Mouse (Mus musculus): ENCODE measurements at regions not wholly inside any gene's neighbourhood (a gene's known extent, or its start where the extent isn't known, plus 50 kb on each side); places are given as distances from the start of the nearest gene placed in this dataset.

GRCm38 (mm10) chr10:17074013-17074401, 649.0 kb upstream of the Cited2 start:
- no peak for DNase-seq
- 0 out of 2 replicates have a peak, but pooled peaks have one; percentile 14 for ATAC-seq

GRCm38 (mm10) chr10:17074402-17075027, 648.5 kb upstream of the Cited2 start:
- no peak overlapping the region for H3K4me2 ChIP-seq (ENCODE audit: low read depth)
- H3K4me1 ChIP-seq (ENCODE audit: insufficient read depth), result no peaks in the 10 kb centered on the region; the same call in 1 of the 2 replicates
- 7% methylated on average over 6 of the region's 6 CpGs for WGBS
- H3K27me3 ChIP-seq (ENCODE audit: insufficient read depth, low read length), result no peaks in the 10 kb centered on the region
- ATAC-seq (no peak), DNase-seq (peak; percentile 26)
- H3K27ac ChIP-seq (ENCODE audit: low read depth, low read length), result no peak overlapping the region
- no peak for TF ChIP-seq CTCF (IDR thresholded peaks at IDR 0.05; ENCODE audit: low read depth)
- no peaks in the 10 kb centered on the region for H3K36me3 ChIP-seq (ENCODE audit: insufficient read depth)
- H3K4me3 ChIP-seq (ENCODE audit: low read depth, low read length), result no peak overlapping the region
- H3K9me3 ChIP-seq (ENCODE audit: low read length), result no peaks in the 10 kb centered on the region
- no peak overlapping the region for H3K9ac ChIP-seq

More at GRCm38 (mm10) chr10:17074013-17074401, 649.0 kb upstream of the Cited2 start:
- Histone ChIP-seq H3K4me2 (ENCODE audit: low read depth) (no peak overlapping the region), H3K36me3 (ENCODE audit: insufficient read depth) (no peaks in the 10 kb centered on the region), H3K4me3 (ENCODE audit: low read depth, low read length) (no peak overlapping the region), H3K9ac (no peak overlapping the region), H3K27me3 (ENCODE audit: insufficient read depth, low read length) (no peaks in the 10 kb centered on the region), H3K4me1 (ENCODE audit: insufficient read depth) (no peaks in the 10 kb centered on the region; the same call in 1 of the 2 replicates), H3K27ac (ENCODE audit: low read depth, low read length) (no peak overlapping the region), H3K9me3 (ENCODE audit: low read length) (no peaks in the 10 kb centered on the region)
- TF ChIP-seq CTCF (IDR thresholded peaks at IDR 0.05; ENCODE audit: low read depth), result no peak
- WGBS, result 10% methylated on average over 1 of the region's 1 CpGs

GRCm38 (mm10) chr10:17075147-17075546, 647.9 kb upstream of the Cited2 start:
- Histone ChIP-seq H3K4me3 (ENCODE audit: low read depth, low read length) (no peak overlapping the region), H3K27me3 (ENCODE audit: insufficient read depth, low read length) (no peaks in the 10 kb centered on the region), H3K9me3 (ENCODE audit: low read length) (no peaks in the 10 kb centered on the region), H3K27ac (ENCODE audit: low read depth, low read length) (no peak overlapping the region), H3K36me3 (ENCODE audit: insufficient read depth) (no peaks in the 10 kb centered on the region), H3K4me1 (ENCODE audit: insufficient read depth) (no peaks in the 10 kb centered on the region; the same call in 1 of the 2 replicates), H3K9ac (no peak overlapping the region), H3K4me2 (ENCODE audit: low read depth) (no peak overlapping the region)
- no peak for DNase-seq
- WGBS, result 45% methylated on average over 4 of the region's 4 CpGs
- ATAC-seq, result no peak
- no peak for TF ChIP-seq CTCF (IDR thresholded peaks at IDR 0.05; ENCODE audit: low read depth)

GRCm38 (mm10) chr10:17075576-17075975, 647.4 kb upstream of the Cited2 start:
- Histone ChIP-seq H3K9me3 (ENCODE audit: low read length) (no peaks in the 10 kb centered on the region), H3K27me3 (ENCODE audit: insufficient read depth, low read length) (no peaks in the 10 kb centered on the region), H3K4me2 (ENCODE audit: low read depth) (no peak overlapping the region), H3K27ac (ENCODE audit: low read depth, low read length) (no peak overlapping the region), H3K36me3 (ENCODE audit: insufficient read depth) (no peaks in the 10 kb centered on the region), H3K4me3 (ENCODE audit: low read depth, low read length) (no peak overlapping the region), H3K9ac (no peak overlapping the region), H3K4me1 (ENCODE audit: insufficient read depth) (no peaks in the 10 kb centered on the region; the same call in 1 of the 2 replicates)
- DNase-seq (no peak), ATAC-seq (no peak)
- TF ChIP-seq CTCF (IDR thresholded peaks at IDR 0.05; ENCODE audit: low read depth), result no peak
- WGBS, result 22% methylated on average over 2 of the region's 2 CpGs

- H3K9ac ChIP-seq, result no peak overlapping the region
- H3K27ac ChIP-seq (ENCODE audit: low read depth, low read length), result no peak overlapping the region
- WGBS, result 77% methylated on average over 4 of the region's 4 CpGs
- no peak for ATAC-seq
- H3K4me3 ChIP-seq (ENCODE audit: low read depth, low read length), result no peak overlapping the region
- no peak overlapping the region for H3K4me2 ChIP-seq (ENCODE audit: low read depth)
- DNase-seq, result no peak
- H3K4me1 ChIP-seq (ENCODE audit: insufficient read depth), result no peaks in the 10 kb centered on the region; the same call in 1 of the 2 replicates
- no peaks in the 10 kb centered on the region for H3K36me3 ChIP-seq (ENCODE audit: insufficient read depth)
- no peak for TF ChIP-seq CTCF (IDR thresholded peaks at IDR 0.05; ENCODE audit: low read depth)
- no peaks in the 10 kb centered on the region for H3K27me3 ChIP-seq (ENCODE audit: insufficient read depth, low read length)
- H3K9me3 ChIP-seq (ENCODE audit: low read length), result no peaks in the 10 kb centered on the region
These were observed 646.8 kb upstream of the Cited2 start for GRCm38 (mm10) chr10:17076186-17076585.

- no peak overlapping the region for H3K4me2 ChIP-seq (ENCODE audit: low read depth)
- no peaks in the 10 kb centered on the region for H3K36me3 ChIP-seq (ENCODE audit: insufficient read depth)
- no peaks in the 10 kb centered on the region; the same call in 1 of the 2 replicates for H3K4me1 ChIP-seq (ENCODE audit: insufficient read depth)
- ATAC-seq (no peak), DNase-seq (no peak)
- WGBS, result 73% methylated on average over 2 of the region's 2 CpGs
- no peak overlapping the region for H3K9ac ChIP-seq
- TF ChIP-seq CTCF (IDR thresholded peaks at IDR 0.05; ENCODE audit: low read depth), result no peak
- H3K4me3 ChIP-seq (ENCODE audit: low read depth, low read length), result no peak overlapping the region
- H3K27me3 ChIP-seq (ENCODE audit: insufficient read depth, low read length), result no peaks in the 10 kb centered on the region
- H3K9me3 ChIP-seq (ENCODE audit: low read length), result no peaks in the 10 kb centered on the region
- H3K27ac ChIP-seq (ENCODE audit: low read depth, low read length), result no peak overlapping the region
These were observed 645.4 kb upstream of the Cited2 start for GRCm38 (mm10) chr10:17077580-17077979.

- no peak overlapping the region for H3K9ac ChIP-seq
- no peaks in the 10 kb centered on the region for H3K4me1 ChIP-seq (ENCODE audit: insufficient read depth)
- H3K27me3 ChIP-seq (ENCODE audit: insufficient read depth, low read length), result no peaks in the 10 kb centered on the region
- no peaks in the 10 kb centered on the region for H3K9me3 ChIP-seq (ENCODE audit: low read length)
- DNase-seq, result no peak
- H3K36me3 ChIP-seq (ENCODE audit: insufficient read depth), result no peaks in the 10 kb centered on the region
- no peak overlapping the region for H3K4me2 ChIP-seq (ENCODE audit: low read depth)
- no peak for ATAC-seq
- H3K27ac ChIP-seq (ENCODE audit: low read depth, low read length), result no peak overlapping the region
- 76% methylated on average over 5 of the region's 5 CpGs for WGBS
- TF ChIP-seq CTCF (IDR thresholded peaks at IDR 0.05; ENCODE audit: low read depth), result no peak
- H3K4me3 ChIP-seq (ENCODE audit: low read depth, low read length), result no peak overlapping the region
These were observed 642.2 kb upstream of the Cited2 start for GRCm38 (mm10) chr10:17080818-17081217.

All from forebrain, postnatal 0 days (tissue).